ENCODE assay signal across 8 mouse cellular contexts in the genomic region with DNA sequence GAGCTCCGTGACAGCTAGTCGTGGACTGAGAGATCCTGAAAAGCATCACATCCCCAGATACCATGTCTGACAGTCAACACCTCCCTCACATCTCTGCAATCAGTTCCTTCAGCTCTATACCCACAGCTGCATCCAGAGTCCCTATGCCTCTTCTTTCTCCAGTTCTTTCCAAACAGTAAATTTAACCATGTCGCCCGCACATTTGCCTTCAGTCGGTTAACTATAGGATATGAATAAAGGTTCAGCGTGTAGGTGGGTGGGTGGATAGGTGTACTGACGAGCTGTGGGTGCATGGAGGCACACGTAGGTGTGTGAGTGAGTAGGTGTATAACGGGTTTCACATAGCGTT. TPM values are rescaled to one million over a fixed set of nuclear protein-coding genes. Genes with fewer than 3 reads are reported as not detected.
DNase-seq lines count a peak whose midpoint lies in the region; ATAC-seq and TF ChIP-seq lines count a peak whose summit lies in the region.

No protein-coding gene starts in this region.

- H3K27me3 ChIP-seq in cerebellum, adult 2 months (ENCODE audit: control insufficient read depth, insufficient read depth, low read length) = no peaks in the 10 kb centered on the region
- peaks cover 5% of the 10 kb centered on the region for H3K27me3 ChIP-seq in liver, embryonic 11.5 days (replicated peaks; ENCODE audit: control insufficient read depth, insufficient read depth, low read length)
- H3K27me3 ChIP-seq in stomach, postnatal 0 days (ENCODE audit: control insufficient read depth, insufficient read depth, low read length) = no peaks in the 10 kb centered on the region

- peak overlapping the region; percentile 94 for H3K4me2 ChIP-seq in liver, embryonic 11.5 days
- H3K4me2 ChIP-seq in stomach, postnatal 0 days (replicated peaks; ENCODE audit: low read depth) = peak overlapping the region; percentile 91

- no peak for TF ChIP-seq EP300 in stomach, postnatal 0 days (optimal IDR thresholded peaks at IDR 0.05)

- peaks cover 7% of the 10 kb centered on the region for H3K4me1 ChIP-seq in cerebellum, adult 2 months (ENCODE audit: control insufficient read depth, insufficient read depth, low read length)
- H3K4me1 ChIP-seq in liver, embryonic 11.5 days (replicated peaks; ENCODE audit: control insufficient read depth, insufficient read depth, low read length) = peaks cover 11% of the 10 kb centered on the region
- H3K4me1 ChIP-seq in stomach, postnatal 0 days (replicated peaks; ENCODE audit: control insufficient read depth, insufficient read depth) = peaks cover 5% of the 10 kb centered on the region; the same call in 1 of the 2 replicates

- no peak for ATAC-seq in liver, embryonic 11.5 days (replicated peaks; ENCODE audit: low FRiP score)
- ATAC-seq in stomach, postnatal 0 days (ENCODE audit: low FRiP score, low TSS enrichment) = no peak

- no peak for DNase-seq in cerebellum, adult 2 months
- no peak for DNase-seq in cerebellum, adult 9-11 months
- DNase-seq in right cerebral cortex, adult 2 months (ENCODE audit: low spot score in 2 of 2) = peak; percentile 38 to 44
- DNase-seq in right cerebral cortex, postnatal 25 days = no peak
- DNase-seq in liver, embryonic 11.5 days (ENCODE audit: low spot score) = no peak
- no peak for DNase-seq in stomach, postnatal 0 days (ENCODE audit: low spot score)
- no peak for DNase-seq in left cerebral cortex, adult 9 months (ENCODE audit: low spot score in 2 of 2)
- no peak for DNase-seq in adipocyte (ENCODE audit: low spot score)

- no peak for TF ChIP-seq POLR2A in cerebellum, adult 2 months (IDR thresholded peaks at IDR 0.05; ENCODE audit: borderline replicate concordance, insufficient read depth, low read length)

- WGBS in cerebellum, adult 2 months = 75% methylated on average over 10 of the region's 10 CpGs
- 80% methylated on average over 10 of the region's 10 CpGs for WGBS in liver, embryonic 11.5 days
- 77% methylated on average over 10 of the region's 10 CpGs for WGBS in stomach, postnatal 0 days

- H3K27ac ChIP-seq in cerebellum, adult 2 months (ENCODE audit: insufficient read depth, low read length) = peak overlapping the region; percentile 85
- H3K27ac ChIP-seq in liver, embryonic 11.5 days (ENCODE audit: low read depth, low read length) = no peak overlapping the region
- peak overlapping the region; percentile 88 for H3K27ac ChIP-seq in stomach, postnatal 0 days (replicated peaks)

- TF ChIP-seq CTCF in cerebellum, adult 2 months (IDR thresholded peaks at IDR 0.05; ENCODE audit: borderline replicate concordance, insufficient read depth, low read depth, low read length) = no peak
- TF ChIP-seq CTCF in stomach, postnatal 0 days (IDR thresholded peaks at IDR 0.05; ENCODE audit: low read depth) = no peak

- H3K9me3 ChIP-seq in liver, embryonic 11.5 days (ENCODE audit: control insufficient read depth, low read length) = no peaks in the 10 kb centered on the region
- no peaks in the 10 kb centered on the region for H3K9me3 ChIP-seq in stomach, postnatal 0 days (ENCODE audit: control insufficient read depth, low read length)

- peak overlapping the region; percentile 83 for H3K9ac ChIP-seq in liver, embryonic 11.5 days (ENCODE audit: low read depth, low read length)
- peak overlapping the region; percentile 94 for H3K9ac ChIP-seq in stomach, postnatal 0 days (ENCODE audit: low read length)

- no peak overlapping the region for H3K4me3 ChIP-seq in cerebellum, adult 2 months (replicated peaks; ENCODE audit: insufficient read depth, low read depth, low read length)
- H3K4me3 ChIP-seq in liver, embryonic 11.5 days (ENCODE audit: low read depth, low read length) = peak overlapping the region; percentile 66
- peak overlapping the region; percentile 64 for H3K4me3 ChIP-seq in stomach, postnatal 0 days (ENCODE audit: low read depth, low read length)

- H3K36me3 ChIP-seq in liver, embryonic 11.5 days (ENCODE audit: control insufficient read depth, insufficient read depth, low read length) = no peaks in the 10 kb centered on the region
- no peaks in the 10 kb centered on the region for H3K36me3 ChIP-seq in stomach, postnatal 0 days (ENCODE audit: control insufficient read depth, insufficient read depth, low read length)

RNA-seq across cellular contexts. Expression of a gene that starts 15.5 kb away (rescaled TPM):
- 1.5 and 1.8 TPM in 2 replicates for polyA plus RNA-seq in cerebellum, adult 2 months (2012; rRNA removed)
- polyA plus RNA-seq in liver, embryonic 11.5 days (2014; fragmentation: Nextera tagmentation; extraction: Ambion mirVana) = 0.96 and 1.7 TPM in 2 replicates
- polyA plus RNA-seq in stomach, postnatal 0 days (2015; fragmentation: Nextera tagmentation; extraction: Ambion mirVana) = 11.3 and 12.1 TPM in 2 replicates

RNA-seq across cellular contexts. Expression of a gene that starts 19.4 kb away (rescaled TPM):
- 163 and 177 TPM in 2 replicates for polyA plus RNA-seq in cerebellum, adult 2 months (2012; rRNA removed)
- polyA plus RNA-seq in liver, embryonic 11.5 days (2014; fragmentation: Nextera tagmentation; extraction: Ambion mirVana) = 54.9 and 62.9 TPM in 2 replicates
- polyA plus RNA-seq in stomach, postnatal 0 days (2015; fragmentation: Nextera tagmentation; extraction: Ambion mirVana) = 84.5 and 98.2 TPM in 2 replicates

RNA-seq across cellular contexts. Expression of a gene that starts 26.2 kb away (rescaled TPM):
- 102 and 107 TPM in 2 replicates for polyA plus RNA-seq in cerebellum, adult 2 months (2012; rRNA removed)
- 7.9 and 8.0 TPM in 2 replicates for polyA plus RNA-seq in liver, embryonic 11.5 days (2014; fragmentation: Nextera tagmentation; extraction: Ambion mirVana)
- 20.7 and 21.2 TPM in 2 replicates for polyA plus RNA-seq in stomach, postnatal 0 days (2015; fragmentation: Nextera tagmentation; extraction: Ambion mirVana)

RNA-seq across cellular contexts. Expression of a gene that starts 49.6 kb away (rescaled TPM):
- 33.6 and 34.6 TPM in 2 replicates for polyA plus RNA-seq in cerebellum, adult 2 months (2012; rRNA removed)
- polyA plus RNA-seq in liver, embryonic 11.5 days (2014; fragmentation: Nextera tagmentation; extraction: Ambion mirVana) = 216 and 222 TPM in 2 replicates
- polyA plus RNA-seq in stomach, postnatal 0 days (2015; fragmentation: Nextera tagmentation; extraction: Ambion mirVana) = 91.5 and 97.1 TPM in 2 replicates

Comparison
In these comparisons a context has a peak if more than half of its experiments do, and no peak if none do; other contexts are left out.
1. DNase-seq: peak in right cerebral cortex, adult 2 months (2 of 2); none in cerebellum, adult 2 months (0 of 2), cerebellum, adult 9-11 months (single experiment), right cerebral cortex, postnatal 25 days (single experiment), liver, embryonic 11.5 days (single experiment), stomach, postnatal 0 days (single experiment), left cerebral cortex, adult 9 months (0 of 2) and adipocyte (single experiment).